Mouse (Mus musculus) olfactory bulb, adult 2 months (tissue): ENCODE measurements at regions not wholly inside any gene's neighbourhood (a gene's known extent, or its start where the extent isn't known, plus 50 kb on each side); places are given as distances from the start of the nearest gene placed in this dataset.

Experiments used
- H3K27ac ChIP-seq: fragments of 200-500 bp; 2 replicates; pipeline ENCODE4 v1.5.1; 2012; ENCODE audit warnings: low read depth, low read length; ENCODE audit not compliant: insufficient read depth
- H3K4me1 ChIP-seq: fragments of 200-500 bp; 2 replicates; pipeline ENCODE4 v1.6.1; 2012; ENCODE audit warnings: low read length; ENCODE audit not compliant: control insufficient read depth, insufficient read depth
- H3K4me3 ChIP-seq: fragments of 200-500 bp; 2 replicates; pipeline ENCODE4 v1.5.1; 2012; ENCODE audit warnings: mild to moderate bottlenecking, low read depth, low read length, moderate library complexity; ENCODE audit not compliant: insufficient read depth
- CTCF ChIP-seq: fragments of 200-500 bp; IDR thresholded peaks from 2 replicates; pipeline ENCODE4 v1.5.1; 2012; ENCODE audit warnings: low read depth, mild to moderate bottlenecking, low read length, moderate library complexity; ENCODE audit not compliant: insufficient read depth
- POLR2A ChIP-seq: fragments of 200-500 bp; IDR thresholded peaks from 2 replicates; pipeline ENCODE4 v1.6.1; 2012; ENCODE audit warnings: mild to moderate bottlenecking, low read depth, low read length, moderate library complexity; ENCODE audit not compliant: insufficient read depth
- WGBS: fragments of 180-500 bp; shearing (Covaris S2); methylation state at CpG from one replicate; pipeline ENCODE4 v1.1.7; 2018; 5-methylcytosine and 5-hydroxymethylcytosine counted together

GRCm38 (mm10) chr12:110049154-110049736 is 229.6 kb upstream of the Dio3 start:
- Histone ChIP-seq H3K4me3 (no peak overlapping the region), H3K4me1 (peaks cover 17% of the 10 kb centered on the region), H3K27ac (no peak overlapping the region)
- no peak for TF ChIP-seq POLR2A
- TF ChIP-seq CTCF, result no peak
- 93% methylated on average over 10 of the region's 10 CpGs for WGBS

- Histone ChIP-seq H3K4me3 (no peak overlapping the region), H3K4me1 (no peaks in the 10 kb centered on the region), H3K27ac (no peak overlapping the region)
- TF ChIP-seq CTCF (no peak), POLR2A (no peak)
- 81% methylated on average over 5 of the region's 5 CpGs for WGBS
Measured at GRCm38 (mm10) chr12:110059321-110059720, 219.5 kb upstream of the Dio3 start.

- 90% methylated on average over 6 of the region's 6 CpGs for WGBS
- TF ChIP-seq CTCF, result no peak
- no peak for TF ChIP-seq POLR2A
- Histone ChIP-seq H3K4me3 (no peak overlapping the region), H3K27ac (no peak overlapping the region), H3K4me1 (no peaks in the 10 kb centered on the region)
Measured at GRCm38 (mm10) chr12:110061961-110062360, 216.9 kb upstream of the Dio3 start.

DNA sequence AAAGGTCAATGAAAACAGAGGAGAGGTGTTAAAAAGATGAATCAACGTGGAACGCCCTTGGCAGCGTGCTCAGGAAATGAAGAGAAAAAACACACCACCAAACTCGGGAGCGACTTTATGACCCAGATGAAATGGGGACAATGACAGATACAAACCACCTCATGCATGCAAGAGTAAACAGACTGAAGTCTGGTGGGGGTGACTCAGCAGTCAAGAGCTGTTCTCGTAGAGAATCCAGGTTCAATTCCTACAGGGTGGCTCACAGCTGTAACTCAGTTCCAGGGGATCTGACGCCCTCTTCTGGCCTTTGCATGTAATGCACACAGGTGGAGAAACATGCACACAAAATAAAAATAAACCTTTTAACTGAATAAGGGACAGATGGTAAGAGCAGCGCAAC is 215.9 kb upstream of the Dio3 start:
- 79% methylated on average over 8 of the region's 8 CpGs for WGBS
- TF ChIP-seq POLR2A (no peak), CTCF (no peak)
- H3K4me1 ChIP-seq, result no peaks in the 10 kb centered on the region
- H3K4me3 ChIP-seq, result no peak overlapping the region
- no peak overlapping the region for H3K27ac ChIP-seq

GRCm38 (mm10) chr12:110066361-110066885 is 212.4 kb upstream of the Dio3 start:
- TF ChIP-seq POLR2A (no peak), CTCF (no peak)
- no peak overlapping the region for H3K27ac ChIP-seq
- H3K4me3 ChIP-seq, result no peak overlapping the region
- H3K4me1 ChIP-seq, result no peaks in the 10 kb centered on the region
- 67% methylated on average over 4 of the region's 4 CpGs for WGBS

GRCm38 (mm10) chr12:110070506-110070905 is 208.4 kb upstream of the Dio3 start:
- TF ChIP-seq CTCF (no peak), POLR2A (no peak)
- 85% methylated on average over 6 of the region's 6 CpGs for WGBS
- Histone ChIP-seq H3K27ac (no peak overlapping the region), H3K4me3 (no peak overlapping the region), H3K4me1 (no peaks in the 10 kb centered on the region)

DNA sequence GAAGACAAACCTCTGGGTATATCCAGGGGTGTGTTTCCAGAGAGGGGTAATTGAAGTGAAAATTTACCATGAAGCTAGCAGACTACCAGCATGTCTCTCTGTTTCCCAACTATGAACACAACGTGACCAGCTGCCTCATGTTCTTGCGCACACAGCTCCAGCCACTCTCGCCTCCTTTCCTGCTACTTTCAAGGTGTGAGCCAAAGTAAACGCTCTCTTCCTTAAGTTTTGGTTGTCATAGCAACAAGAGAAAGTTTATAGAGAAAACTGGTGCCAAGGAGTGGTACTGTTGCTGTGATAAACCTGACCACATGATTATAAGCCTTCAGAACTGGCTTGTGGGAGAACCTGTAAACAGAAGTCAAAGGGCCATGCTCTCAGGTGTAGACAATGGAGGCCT is 207.0 kb upstream of the Dio3 start:
- TF ChIP-seq CTCF (no peak), POLR2A (no peak)
- no peak overlapping the region for H3K4me3 ChIP-seq
- H3K4me1 ChIP-seq, result no peaks in the 10 kb centered on the region
- 80% methylated on average over 4 of the region's 4 CpGs for WGBS
- no peak overlapping the region for H3K27ac ChIP-seq

DNA sequence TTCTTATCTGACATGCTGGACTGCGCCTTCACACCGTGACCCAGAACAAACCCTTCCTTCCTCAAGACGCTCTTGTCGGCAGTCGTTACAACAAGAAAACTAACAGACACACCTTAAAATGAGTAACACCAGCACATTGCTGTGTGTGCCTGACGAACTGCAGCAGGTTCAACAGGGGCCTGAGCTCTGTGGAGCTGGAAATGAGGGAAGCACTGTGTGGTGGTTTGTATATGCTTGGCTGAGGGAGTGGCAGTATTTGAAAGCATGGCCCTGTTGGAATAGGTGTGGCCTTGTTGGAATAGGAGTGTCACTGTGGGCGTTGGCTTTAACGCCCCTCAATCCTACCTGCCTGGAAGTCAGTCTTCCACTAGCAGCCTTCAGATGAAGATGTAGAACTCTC is 203.9 kb upstream of the Dio3 start:
- WGBS, result 94% methylated on average over 8 of the region's 8 CpGs
- Histone ChIP-seq H3K27ac (no peak overlapping the region), H3K4me3 (no peak overlapping the region), H3K4me1 (0 out of 2 replicates have a peak, but pooled peaks cover 2% of the 10 kb centered on the region)
- TF ChIP-seq POLR2A, result no peak
- TF ChIP-seq CTCF, result no peak

DNA sequence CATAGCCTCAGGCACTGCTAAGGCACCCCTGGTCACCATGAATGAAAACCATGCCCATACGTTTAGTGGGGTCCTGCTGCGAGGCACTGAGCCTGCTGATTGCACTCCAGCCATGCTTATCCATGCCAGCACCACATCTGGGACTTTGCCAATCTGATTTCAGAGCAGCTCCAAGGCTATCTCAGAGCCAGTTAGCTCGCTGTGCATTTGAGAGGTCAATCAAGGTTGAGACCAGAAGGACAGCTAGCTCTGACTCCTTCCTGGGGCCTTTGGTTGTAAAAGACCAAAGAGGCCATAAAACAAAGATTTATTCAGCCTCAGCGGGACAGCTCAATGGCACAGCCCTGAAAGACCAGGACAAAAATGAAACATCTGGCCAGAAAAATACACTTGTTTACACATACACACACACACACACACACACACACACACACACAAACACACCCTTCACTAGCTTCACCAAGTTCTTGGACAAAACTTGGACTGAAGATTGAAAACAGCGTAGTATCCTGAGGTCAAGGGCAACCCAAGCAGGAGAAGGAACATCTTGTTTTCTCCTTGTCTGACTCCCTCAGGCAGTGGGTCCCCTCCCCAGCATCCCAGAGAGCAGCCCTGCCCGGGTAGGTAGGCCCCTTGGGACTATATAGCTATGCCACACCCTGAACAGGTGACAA is 201.5 kb upstream of the Dio3 start:
- TF ChIP-seq CTCF, result no peak
- TF ChIP-seq POLR2A, result no peak
- Histone ChIP-seq H3K4me1 (0 out of 2 replicates have a peak, but pooled peaks cover 2% of the 10 kb centered on the region), H3K27ac (no peak overlapping the region), H3K4me3 (no peak overlapping the region)
- 73% methylated on average over 6 of the region's 6 CpGs for WGBS
